Mouse (Mus musculus): ENCODE measurements around the gene 4933407L21Rik.

4933407L21Rik gene

DNA sequence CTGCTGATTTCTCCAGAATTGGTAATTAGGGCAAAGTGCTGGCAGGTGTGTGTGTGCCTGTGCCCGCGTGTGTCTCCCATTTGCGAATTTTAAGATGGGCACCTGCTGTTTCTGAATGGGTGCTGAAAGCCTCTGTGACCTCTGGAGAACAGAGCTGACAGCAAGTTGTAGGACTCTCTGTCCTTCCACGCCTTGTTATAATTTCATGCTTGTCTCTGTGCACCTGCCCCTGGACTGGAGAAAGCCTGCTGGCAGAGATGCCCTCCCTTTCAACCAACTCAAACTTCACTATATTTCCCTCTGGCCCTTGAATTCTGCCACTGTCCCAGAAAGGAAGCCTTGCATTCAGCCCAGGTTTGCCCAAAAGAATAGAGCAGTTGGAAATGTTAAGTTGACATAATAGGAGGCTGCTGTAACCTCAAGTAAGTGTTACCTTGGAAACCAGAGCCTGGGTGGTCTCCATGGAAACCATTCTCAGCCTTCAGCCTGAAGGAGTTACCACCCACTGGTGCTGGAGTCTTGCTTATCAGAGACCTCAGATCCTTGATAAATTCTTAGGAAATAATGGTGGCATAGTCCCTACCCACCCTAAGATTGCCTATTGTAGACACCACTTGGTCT lies 11.3 kb upstream of the 4933407L21Rik start:
- DNase-seq = no peak

DNA sequence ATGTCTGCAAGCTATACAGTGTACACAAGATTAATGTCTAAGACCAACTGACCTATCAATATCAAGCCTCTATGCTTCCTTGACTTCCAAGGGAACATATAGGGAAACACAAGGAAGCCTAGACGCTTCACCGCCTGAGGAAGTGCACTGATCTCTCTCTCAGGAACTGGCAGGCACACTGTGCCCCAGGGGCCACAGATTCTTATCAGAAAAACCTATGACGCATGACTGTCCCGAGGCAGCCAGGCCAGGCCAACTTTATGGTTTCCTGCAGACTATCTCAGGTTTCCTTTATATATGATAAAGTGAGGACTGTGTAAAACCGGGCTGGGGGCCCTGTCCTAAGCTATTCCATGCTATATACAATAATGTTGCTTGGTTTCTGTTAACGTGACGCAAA lies 8.7 kb upstream of the 4933407L21Rik start:
- DNase-seq = no peak

DNA sequence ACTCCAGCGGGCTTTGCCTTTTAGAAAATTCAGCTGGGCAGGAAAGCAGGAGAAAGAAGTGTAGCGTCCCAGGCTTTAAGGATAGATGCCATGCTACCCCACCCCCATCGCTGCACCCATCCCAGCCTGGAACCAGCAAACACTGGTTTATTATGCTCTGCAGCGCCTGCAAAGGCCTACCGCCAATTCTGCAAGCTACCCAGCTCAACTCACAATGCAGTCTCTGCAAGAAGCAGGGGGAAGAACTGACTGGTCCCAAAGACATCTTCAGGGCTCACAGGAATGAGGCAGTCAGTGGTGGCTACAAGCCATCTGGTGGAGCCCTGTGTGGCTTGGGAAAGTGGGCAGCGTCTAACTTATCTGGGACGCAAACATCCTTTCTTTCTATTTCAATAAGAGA lies 6.6 kb upstream of the 4933407L21Rik start:
- DNase-seq = no peak

DNA sequence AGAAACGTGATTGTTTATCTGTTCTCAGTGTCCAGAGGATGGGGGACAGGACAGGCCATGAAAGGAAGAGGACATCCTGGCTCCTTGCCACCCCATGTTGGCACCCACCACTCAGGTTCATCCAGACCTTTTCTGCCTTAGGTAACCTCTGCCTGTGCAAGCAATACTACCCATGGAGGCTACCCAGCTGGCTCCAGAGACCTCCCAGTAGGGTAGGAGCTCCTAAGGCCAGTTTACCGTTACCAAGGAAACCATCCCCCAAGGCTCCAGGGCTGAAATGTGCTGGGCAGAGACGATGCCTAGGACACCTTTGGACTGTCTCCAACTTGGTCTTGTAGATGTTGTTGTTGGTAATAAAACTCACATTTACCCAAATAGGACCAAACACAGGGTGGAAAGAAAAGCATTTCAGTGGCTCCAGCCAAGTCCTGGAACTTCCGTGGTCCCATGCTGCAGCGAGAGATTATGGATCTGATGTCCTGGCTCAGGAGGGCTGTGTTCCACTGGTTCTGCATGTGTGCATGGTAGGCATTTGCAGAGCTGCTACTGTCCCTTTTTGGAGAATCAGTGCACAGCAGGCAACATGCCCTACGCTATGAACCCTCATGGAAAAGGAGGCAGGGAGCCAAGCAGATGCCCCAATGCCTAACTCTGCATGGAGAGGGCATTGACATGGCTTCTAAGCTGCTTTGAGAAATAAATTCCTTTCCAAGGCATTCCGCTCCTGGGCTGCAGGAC lies 6.0 kb upstream of the 4933407L21Rik start:
- no peak for DNase-seq

DNA sequence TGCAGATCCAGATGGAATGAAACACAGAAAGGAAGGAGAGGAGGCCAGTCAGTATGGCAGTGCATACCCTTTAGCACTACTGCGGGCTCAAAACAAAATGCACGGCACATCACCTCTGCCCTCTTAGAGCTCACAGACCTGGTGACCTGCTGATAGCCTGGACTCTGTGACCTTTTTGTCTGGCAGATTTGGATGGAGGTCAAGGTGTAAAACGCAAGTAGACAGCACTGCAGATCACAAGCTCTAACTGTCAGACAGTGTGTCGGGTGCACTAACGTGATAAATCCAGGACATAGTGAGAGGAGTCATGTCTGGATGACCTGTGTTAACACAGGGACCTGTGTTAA lies 5.4 kb upstream of the 4933407L21Rik start:
- no peak for DNase-seq

DNA sequence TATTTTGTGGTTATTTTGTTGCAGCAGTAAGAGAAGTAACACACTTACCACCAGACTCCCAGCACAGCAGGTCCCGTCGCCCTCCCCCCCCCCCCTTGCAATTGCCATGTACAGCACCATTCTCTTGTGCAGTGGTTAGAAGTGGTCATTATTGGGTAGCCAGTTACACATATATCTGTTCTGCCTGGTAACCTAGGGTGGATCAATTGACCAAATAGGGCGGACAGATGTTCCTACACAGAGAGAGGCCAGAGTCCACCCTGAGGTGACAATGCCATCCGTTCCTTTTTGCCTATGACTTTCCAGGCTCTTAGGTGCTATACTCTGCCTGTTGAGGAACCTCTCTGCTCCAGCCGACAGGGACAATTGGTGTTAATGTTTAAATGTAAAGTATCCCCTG lies 3.1 kb upstream of the 4933407L21Rik start:
- no peak for DNase-seq

DNA sequence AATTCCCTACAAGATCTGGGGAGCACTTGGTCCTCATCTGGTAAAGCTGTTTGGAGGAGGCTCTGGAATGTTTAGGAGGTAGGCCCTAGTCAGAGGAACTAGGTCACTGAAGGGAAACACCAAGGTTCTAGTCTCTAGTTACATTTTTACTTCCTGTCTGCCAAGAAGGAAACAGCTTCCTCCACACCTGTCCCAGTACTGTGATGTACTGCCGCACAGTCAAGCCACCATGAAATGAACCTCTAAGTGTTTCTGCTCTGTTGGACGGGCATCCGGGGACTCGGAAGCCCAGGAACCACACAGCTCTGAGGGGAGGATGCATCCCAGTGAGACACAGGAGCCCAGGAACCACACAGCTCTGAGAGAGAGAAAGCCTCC lies 394 bp downstream of the 4933407L21Rik start:
- no peak for DNase-seq

DNA sequence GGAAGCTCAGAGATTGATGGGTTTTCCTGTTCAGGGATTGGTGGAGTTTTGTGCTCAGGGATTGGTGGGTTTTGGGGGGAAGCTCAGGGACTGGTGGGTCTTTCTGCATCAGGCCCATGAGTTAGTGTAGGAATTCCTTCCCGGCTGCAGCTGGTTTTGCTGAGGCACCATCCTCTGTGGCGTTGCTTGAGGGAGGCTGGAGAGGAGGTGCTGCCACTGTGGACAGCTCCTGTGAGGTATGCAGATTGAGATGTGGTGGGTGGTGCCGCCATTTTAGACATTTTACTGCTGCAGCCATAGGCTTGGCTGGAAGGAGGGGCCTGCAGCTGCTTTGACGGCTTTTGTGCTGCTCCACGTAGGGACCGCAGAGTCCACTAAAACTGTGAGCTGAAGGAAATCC lies 1.1 kb downstream of the 4933407L21Rik start:
- DNase-seq = no peak

DNA sequence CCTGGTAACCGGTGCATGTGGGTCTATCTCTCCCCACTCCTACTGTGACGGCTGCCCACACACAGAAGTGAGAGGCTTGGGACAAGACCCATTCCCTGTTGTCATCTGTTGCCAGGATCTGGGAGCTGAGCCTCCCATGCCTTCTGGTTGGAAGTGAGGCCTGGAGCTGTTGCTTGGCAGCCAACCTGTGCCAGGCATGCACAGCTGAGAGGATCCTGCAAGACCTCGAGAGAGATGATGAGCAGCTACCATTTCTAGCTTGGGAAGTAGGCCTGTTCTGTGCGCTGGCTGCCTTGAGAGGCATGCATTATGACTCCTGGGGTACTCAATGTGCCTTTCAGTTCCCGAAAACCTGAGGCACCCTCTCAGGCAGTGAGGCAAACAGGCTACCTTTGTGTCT lies 2.9 kb downstream of the 4933407L21Rik start:
- no peak for DNase-seq

DNA sequence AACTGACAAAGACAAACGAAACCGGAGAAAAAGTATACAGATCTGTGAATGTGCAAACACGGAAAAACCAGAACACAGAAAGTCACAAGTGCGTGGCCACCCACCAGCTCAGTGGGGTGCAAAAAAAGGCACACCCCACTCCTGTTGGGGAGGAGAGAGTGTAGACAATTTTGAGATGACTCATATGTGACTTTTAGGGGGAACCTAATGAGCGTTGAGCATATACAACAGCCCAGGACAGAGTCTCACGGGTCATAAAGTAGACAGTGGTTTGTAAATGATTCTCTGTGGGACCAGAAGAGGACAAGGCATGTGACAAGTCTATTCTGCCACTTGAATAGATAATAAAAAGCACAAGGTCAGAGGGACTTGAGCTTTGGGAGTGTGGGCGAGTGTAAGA lies 4.9 kb downstream of the 4933407L21Rik start:
- no peak for DNase-seq

DNA sequence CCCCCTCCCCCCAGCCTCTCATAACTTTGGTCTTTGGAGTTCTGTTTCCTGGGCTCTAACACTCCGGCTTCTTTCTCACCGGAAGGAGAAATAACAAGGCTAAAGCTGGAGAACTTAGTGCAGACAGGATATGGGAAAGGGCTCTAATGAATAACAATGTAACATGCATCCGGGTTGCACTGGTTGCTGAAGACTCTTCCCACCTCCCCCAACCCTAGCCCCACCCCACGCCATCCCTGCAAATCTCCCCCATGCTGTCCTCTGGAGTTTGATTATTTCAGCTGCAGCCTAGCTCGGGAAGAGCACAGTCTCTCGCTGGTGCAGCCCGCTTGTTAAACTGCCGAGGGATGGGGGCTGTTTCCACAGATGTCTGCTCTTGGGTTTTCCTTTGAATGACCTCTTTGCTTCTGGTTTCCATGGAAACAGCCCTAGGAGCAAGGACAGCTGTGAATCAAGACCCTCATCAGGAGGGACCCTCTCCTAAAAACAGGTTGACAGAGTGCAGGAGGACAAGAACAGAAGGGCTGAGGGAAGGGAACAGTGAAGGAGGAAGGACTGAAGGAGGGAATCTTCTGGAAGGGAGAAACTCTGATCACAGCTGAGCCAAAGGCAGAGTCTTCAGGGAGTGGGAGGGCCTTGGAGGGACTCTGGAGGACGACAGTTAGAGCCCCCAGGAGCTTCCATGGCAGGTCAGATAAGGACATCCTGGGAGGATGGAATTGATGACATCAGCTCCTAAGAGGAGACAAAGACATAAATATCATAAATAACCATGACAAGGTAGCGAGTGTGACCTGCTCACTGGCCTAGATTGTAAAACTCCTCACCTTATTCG lies 5.6 kb downstream of the 4933407L21Rik start:
- DNase-seq = no peak

DNA sequence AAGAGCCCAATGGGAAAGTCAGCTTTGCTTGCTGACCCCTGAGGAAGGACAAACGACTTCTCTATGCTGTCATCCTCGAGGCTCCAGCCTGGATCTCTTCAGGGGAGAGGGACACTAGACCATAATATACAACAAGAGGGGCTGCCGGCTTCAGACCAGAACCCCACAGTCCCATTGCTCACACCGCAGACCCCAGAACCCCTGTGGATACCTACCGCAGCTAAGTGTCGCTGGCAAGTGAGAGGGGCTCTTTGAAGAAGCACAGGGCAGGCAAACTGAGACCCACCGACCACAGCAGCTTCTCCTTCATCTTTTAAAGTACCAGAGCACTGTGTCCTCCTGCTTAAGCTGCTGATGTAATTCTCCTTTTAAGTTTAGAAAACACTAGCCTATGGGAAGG lies 6.3 kb downstream of the 4933407L21Rik start:
- DNase-seq = no peak

DNA sequence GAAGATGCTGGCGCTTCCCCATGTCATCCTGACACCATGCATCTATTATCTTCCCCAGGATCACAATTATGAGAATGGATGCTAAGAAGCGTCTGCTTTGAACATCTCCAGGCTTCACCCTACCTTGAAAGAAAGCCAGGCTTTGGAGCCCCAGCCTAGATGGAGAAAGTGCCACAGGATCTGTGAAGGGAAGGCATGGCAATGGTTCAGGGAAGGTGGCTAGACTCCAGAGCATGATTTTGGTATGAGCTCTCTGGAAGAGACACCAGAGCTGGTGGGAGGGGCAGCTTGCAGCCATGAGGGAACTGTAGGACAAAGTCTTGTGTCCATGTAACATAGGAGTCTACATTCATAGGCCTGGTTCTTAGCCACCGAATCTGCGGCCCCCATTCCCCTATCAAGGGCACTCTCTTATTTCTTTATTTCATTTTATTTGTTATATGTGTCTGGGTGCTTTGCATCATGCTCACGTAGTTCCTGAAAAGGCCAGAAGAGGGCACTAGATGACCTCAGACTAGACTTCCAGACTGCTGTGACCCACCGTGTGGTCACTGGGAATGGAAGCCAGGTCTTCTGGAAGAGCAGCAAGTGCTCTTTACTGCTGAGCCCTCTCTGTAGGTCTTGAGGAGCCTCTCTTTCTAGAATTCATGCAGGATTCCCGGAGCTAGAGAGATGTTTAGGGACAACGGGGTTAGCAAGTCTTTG lies 7.0 kb downstream of the 4933407L21Rik start:
- peak; percentile 60 for DNase-seq

DNA sequence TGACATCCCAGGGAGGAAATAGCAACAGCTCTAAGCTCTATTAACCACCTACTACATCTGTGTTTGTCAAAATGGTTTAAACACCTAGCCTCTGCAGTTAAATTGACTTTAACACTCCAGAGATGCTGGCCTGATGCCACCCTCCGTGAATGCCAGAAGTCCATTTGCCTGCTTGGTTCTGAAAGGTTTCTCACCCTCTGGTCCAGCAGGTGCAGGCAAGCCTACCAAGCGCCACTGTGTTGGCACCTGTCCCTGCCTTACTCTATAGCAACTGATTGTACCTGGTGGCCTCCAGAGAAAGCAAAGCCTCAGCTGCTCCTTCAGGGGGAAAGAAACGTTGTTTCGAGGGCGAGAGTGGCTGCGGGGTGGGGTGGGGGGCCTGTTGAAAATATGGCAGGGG lies 8.0 kb downstream of the 4933407L21Rik start:
- DNase-seq = no peak

DNA sequence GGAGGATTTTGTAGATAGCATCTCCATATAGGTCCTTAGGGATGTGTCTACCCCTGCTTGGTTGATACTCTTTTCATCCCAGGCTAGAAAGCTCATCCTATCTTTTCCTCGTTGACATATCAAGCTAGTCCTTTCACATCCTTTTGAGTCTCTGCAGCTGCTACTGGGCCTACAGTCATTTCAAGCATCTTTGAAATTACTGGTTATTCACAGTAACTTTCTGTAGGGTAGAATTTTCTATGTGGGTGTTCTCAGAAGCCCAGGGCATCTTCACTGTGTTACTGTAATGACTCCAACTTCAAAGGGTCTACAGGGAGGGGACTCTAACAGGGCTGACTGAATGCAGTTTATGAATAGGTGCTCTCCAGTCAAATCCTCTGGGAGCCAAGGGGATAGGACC lies 9.0 kb downstream of the 4933407L21Rik start:
- no peak for DNase-seq

DNA sequence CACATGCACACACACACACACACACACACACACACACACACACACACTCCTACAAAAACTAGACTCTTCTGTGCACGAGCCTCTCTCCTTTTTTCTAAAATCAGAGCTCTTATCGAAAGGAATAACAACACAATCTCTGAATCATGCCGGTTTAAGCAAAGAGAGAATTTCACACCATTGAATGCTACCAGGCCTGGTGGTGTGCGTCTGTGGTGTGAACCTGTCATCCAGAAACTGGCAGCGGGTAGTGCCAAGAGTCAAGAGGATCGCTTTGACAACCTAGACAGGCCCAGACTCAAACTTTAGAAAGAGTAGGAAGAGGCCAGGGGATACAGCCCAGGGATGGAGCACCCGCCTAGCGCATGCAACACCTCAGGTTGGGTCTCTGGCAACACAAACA lies 14.0 kb downstream of the 4933407L21Rik start:
- DNase-seq = no peak

DNA sequence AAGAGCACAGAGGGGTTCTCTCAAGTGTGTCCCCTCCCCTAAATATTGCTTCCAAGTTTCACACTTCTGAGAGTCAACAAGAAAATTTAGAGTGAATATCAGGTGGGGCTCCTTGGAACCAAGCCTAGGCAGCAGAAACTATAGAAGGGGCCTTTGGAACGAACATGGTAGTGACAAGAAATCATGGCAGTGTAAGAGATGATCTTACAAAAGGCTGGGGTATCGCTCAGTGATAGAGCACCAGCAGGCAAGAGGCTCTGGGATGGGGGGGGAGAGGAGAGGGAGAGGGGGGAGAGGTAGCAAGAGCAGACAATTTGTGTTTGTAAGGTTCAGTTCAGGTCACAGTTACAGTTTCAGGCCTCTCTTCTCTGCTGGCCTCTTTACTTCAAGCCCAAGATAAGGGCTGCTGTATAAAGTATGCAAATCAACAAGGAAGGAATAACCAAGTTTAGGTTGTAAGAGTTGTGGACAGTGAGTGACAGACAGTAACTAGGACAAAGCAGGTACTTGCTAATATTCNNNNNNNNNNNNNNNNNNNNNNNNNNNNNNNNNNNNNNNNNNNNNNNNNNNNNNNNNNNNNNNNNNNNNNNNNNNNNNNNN lies 20.9 kb downstream of the 4933407L21Rik start:
- no peak for DNase-seq

DNA sequence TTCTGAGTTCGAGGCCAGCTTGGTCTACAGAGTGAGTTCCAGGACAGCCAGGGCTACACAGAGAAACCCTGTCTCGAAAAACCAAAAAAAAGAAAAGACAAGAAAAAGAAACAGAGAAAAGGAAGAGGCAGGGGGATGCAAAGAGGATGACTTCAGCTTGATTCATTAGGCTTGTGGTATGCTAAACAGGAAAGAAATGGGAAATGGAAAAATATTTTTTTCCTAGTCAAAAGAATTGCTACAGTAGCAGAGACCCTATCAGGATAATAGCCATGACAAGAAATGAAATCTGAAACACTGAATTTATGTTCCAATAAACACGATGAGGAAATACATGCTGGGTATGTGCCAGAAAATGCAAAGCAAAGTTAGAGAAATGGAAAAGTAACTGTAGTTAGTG lies 26.9 kb downstream of the 4933407L21Rik start:
- DNase-seq = no peak

DNA sequence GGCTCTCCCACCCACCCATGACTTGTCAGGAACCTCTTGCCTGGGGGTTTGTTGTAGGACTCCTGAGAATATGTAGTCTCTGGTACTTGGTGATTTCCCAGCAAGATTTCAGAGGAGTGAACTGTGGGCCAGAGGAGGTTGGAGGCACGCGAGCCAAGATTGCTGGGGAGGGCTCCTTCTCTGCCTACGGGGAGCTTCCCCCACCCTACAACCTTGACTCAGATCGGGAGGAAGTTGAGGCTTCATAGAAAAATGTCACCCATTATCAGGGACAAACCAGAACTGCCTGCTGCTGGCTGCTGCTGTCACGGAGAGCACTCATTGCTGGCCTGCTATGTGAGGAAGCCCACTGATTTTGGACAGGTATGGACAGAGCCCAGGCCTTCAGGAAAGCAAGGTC lies 29.0 kb downstream of the 4933407L21Rik start:
- DNase-seq = no peak

DNA sequence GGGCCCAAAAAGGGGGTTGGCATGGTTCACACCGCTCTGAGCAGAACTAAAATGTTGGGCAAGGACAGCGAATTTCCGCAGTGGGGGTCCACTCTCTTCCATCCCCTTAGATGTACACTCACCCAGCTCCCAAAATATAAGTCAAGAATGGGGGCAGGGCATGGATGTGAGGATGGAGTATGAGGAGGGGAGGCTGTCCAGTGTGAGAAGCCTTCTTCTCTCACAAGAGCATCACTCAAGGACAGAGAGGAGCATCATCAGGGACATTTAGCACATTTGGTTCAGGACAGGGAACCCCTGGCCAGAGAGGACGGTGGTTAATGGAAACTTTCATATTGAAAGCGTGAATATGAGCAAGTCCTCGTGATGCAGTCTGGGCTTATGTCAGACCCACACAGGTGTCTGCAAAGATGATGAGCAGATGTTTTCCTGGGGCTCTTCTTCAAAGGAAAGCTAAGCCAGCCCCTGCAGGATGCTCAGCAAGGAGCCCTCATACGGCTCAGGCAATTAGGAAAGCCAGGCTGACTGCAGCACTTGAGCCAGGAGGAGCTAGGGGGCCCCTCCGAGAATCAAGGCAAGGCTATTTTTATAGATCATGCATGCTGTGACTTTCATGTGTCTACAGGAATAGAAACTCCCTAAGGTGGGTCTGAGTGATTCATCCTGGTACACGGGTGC lies 29.8 kb downstream of the 4933407L21Rik start:
- no peak for DNase-seq

DNA sequence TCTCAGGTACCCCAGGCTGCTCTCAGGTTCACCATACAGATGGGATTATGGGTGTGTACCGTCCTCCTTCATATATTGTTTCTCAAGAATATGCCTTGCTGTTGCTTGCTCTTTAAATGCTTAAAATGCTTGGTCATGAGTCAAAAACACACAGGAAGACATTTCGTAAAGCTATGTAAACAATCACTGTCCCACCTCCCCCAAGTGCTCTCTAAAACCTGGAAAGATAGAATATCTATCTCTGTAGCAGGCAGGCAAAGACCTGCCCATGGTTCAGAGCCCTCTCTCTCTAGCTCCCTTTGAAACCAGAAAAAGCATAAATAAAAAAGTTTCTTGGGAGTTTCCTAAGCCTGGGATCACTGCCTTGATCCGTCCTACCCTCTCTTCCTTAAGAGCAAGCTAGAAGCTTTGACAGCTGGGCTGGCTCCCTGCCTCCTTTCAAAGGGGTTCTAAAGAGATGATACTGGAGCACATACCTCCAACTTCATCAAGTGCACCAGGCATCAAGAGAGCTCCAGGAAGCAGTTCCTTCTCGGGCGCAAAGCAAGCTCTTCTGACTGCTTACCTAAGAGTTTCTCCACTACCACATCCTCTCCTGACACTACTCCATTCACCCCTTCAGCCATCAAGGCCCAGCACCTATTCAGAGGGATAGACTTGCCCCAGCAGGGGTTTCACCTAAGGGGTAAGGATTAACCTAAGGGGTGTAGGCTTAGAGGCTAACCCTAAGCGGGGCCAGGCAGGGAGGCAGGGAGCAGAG lies 31.0 kb downstream of the 4933407L21Rik start:
- DNase-seq = no peak

DNA sequence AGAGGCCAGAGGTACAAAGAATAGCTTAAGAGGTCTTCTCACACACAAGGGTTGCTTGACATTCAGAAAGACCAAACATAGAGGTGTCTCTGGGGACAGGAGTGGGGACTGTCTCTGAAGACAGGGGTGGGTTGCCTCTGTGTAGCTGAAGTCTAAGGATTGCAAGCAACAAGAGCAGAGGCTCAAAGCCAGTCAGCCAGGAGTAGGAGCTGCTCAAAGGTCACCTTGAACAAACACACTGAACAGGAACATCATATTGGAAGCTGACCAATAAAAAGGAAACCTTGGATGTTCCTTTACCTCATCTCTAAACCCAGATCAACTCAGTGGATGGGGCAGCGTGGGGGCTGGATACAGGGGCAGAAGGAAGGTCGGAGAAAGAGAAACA lies 31.6 kb downstream of the 4933407L21Rik start:
- DNase-seq = no peak
